Mouse (Mus musculus): ENCODE measurements around the gene Ddx27. TPM values are rescaled to one million over a fixed set of nuclear protein-coding genes. Genes with fewer than 3 reads are reported as not detected.

The Ddx27 gene
- total and polyA plus RNA-seq, 3 experiments, result 29.2 to 41.5 (median 31.1) TPM

DNA sequence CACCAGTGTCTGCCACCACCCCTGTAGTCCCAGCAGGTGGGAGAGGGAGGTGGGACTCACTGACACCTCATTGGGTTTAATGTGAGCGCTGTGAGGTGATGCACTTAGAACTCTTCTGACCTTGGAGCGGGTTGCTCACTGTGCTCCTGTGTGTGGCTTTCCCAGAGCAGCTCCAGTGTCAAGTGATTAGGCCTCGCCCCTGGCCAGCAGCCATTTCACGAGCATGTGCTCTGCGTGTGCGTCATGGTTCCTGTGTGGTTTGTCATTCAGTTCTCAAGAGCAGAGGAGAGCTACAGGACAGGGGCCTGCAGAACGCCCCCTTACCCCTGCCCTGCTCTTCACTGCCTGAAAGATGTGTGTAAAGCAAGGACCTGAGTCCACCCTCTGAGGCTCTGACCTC is 13.6 kb downstream of the Ddx27 start:
- peak; percentile 57 for DNase-seq

DNA sequence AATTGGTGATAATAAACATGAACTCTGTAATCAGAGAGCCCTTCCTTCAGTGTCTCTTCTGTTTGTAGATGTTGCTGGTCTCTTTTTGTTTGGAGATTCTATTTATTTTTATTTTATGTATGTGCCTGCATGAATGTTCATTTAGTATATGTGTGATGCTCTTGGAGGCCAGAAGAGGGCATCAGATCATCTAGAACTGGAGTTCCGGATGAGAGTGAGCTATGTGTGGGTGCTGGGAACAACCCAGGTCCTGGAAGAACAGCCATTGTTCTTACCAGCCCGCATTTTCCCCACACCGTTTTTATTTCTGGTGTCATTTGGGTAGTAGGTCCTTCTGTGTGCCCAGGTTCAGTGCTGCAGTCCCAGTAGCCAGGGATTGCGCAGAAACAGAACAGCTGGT is 15.5 kb downstream of the Ddx27 start:
- no peak for DNase-seq

- DNase-seq, result no peak
Measured at GRCm38 (mm10) chr2:167037710-167038109, 22.7 kb downstream of the Ddx27 start.

DNA sequence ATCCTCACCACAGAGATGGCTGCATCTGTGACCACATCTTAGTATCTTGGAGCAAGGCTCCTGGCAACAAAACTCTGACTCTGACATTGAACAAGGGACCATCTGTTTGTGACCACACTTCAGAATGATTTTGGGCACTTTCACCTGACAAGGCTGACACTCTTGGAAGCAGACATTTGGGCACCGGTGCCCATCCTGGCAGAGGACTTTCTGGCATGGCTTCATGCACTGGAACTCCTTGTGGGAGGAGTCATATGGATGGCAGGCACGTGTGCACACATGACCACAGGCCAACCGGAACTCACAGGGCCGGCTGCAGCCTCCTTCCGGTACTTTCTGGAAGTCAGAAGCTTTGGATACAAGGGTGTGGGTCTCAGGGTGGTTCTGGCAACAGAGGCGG is 23.3 kb downstream of the Ddx27 start:
- DNase-seq, result no peak

DNA sequence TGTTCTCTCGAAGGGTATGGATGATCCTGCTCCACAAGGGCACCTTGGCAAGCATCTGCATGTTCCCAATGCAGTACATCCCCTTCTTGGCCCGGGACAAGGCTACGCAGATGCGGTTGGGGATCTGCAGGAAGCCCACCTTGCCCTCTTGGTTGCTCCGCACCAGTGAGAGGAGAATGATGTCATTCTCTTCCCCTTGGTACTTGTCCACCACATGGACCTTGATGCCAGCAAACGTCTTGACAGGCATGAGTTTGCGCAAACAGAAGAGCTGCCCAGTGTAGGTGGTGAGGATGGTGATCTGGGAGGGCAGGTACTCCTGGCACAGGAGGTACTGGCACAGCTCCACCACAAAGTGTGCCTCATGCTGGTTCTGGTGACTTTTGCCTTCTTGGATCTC is 23.7 kb downstream of the Ddx27 start:
- DNase-seq, result no peak

DNA sequence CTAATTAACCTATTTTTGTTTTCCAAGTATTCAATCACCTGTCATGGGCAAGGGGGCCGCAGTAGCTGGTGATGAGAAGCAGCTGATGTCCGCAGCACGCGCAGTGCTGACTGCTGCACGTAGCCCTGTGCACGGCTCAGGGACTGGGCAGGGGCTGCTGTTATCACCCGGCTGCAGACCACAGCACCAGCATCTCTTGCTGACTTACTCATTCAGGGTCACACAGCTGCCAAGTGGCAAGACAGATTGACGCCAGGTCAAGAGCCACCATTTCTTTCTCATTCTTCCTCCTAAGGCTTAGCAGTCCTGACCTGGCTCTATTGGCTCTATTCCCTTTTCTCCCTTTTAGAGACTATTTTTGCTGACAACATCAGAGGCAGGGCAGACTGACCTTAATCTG is 24.4 kb downstream of the Ddx27 start:
- DNase-seq, result peak; percentile 77

GRCm38 (mm10) chr2:167043400-167044121 is 28.6 kb downstream of the Ddx27 start:
- DNase-seq, result no peak

- no peak for DNase-seq
Measured at GRCm38 (mm10) chr2:167048223-167048622, 33.2 kb downstream of the Ddx27 start.

DNA sequence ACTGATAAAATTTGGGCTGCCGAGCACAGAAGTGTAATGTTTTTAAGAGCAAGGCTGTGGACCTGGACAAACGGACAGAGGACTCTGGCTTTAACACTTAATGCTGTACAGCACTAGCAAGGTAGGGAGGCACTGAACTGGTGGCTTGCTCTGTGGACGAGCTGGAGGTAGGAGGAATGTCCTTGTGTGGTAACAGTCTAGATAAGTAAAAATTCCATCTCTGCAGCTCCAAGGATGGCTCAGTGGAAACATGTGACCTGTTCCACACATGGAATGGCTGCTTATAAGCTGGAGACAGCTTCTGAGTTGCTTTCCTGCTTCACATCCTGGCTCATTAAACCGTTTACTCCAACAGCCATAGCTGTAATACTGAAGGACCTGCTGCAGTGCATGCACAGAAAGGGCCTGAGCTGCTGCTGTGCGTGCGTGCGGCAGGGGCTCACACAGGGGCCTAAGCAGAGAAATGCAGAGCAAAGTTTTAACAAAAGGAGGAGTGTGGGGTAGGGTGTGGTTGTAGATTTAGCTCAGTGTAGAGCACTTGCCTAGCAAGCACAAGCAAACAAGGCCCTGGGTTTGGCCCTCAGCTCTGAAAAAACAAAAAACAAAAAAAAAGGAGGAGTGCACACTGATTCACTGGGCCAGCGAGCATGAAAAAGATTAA is 33.8 kb downstream of the Ddx27 start:
- no peak for DNase-seq

DNA sequence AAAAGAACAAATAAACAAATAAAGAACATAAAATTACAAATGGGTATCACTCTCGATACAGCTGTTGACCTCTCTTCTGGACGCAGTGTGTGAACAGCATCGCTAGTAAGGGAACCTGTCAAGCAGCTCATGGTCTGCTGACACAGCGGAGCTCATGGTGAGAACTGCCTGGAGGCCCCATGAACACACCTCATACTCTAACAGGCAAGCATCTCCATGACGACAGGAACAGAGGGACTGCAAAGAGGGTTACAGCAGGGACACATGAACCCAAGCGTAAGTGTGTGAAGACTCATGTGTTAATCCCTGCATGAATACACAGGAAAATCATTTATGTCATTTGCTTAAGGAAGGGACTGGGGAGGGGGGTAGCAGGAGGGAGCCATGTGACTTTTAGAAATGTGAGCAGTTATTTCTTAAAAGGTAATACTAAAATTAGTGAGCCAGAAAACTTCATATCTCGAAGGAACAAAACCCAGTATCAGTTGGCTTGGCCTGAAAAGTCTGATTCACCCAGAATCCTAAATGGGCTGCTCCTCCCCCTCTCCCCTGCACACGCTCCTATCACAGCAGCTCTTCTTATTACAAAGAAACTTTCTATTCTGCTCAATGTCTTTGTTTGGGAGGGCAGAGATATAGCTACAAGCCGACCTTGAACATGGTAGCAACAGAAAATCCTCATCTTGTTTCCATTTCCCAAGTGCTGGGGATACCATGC is 38.3 kb downstream of the Ddx27 start:
- no peak for DNase-seq

DNA sequence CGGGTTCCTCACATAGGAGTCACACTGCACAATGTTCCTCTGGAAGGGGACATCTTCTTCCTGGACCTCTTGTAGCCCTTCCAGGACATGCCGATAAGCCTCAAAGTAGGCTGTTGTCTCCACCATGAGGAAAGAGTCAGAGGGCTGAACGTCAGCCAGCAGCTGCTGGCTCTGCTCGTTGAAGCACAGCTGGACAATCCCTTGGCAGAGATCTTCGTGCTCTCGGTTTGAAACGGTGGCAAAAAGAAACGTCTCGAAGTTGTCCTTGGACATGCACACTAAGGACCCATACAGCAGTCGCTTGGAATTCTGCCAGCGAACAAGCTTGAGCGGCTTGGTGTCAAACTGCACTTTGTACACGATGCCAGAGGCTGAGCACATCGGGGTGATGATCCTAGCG is 40.4 kb downstream of the Ddx27 start:
- DNase-seq, result peak; percentile 39

DNA sequence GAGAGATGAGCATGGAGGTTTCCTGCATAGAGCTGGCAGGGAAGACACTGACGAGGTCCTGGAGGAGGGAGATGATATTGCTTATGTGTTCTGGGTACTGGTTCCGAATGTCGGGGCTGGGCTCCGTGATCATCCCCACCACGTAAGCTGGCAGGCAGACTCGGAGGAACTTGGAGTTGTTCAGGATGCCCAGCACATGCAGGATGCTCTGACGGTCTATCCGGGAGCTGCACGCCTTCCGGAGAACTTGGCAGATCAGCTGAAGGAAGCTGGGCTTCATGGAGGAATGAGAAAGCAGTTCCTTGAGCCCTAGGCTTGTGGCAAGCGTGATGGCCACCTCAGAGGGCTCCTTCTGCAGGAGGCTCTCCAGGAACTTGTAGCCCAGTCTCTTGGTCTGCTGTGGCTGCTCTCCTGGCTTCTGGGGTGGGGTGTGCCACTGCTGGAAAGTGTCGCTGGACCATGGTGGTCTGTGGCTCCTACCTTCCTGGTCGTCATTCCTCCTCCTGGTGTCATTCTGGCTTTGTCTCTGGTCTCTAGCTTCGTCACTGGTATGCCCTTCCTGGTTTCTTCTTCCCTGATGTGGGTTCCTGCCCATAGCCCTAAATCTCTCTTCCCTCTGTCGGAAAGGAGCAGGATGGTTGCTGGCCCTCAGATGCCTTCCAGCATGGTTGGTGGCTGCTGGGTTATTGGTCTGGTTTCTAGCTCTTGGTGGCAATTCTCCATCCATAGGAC is 41.4 kb downstream of the Ddx27 start:
- no peak for DNase-seq

DNA sequence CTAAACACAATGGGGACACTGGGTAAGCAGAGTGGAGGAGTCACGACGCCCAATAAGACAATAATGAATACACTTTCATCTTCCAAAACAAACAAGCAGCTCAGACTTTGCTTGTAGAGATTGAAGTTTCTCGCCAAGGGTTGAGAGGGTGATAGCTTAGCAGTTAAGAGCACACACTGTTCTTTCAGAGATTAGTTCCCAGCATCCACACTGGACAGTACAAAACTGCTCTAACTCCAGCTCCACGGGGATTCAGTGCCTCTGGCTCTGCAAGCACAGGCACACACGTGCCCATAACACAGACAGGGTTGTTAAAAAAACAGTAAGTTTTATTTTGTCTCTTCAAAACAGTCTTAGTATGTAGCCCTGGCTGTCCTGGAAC is 41.9 kb downstream of the Ddx27 start:
- DNase-seq, result no peak

- DNase-seq, result peak; percentile 33
Measured at GRCm38 (mm10) chr2:167058201-167058600, 43.2 kb downstream of the Ddx27 start.

DNA sequence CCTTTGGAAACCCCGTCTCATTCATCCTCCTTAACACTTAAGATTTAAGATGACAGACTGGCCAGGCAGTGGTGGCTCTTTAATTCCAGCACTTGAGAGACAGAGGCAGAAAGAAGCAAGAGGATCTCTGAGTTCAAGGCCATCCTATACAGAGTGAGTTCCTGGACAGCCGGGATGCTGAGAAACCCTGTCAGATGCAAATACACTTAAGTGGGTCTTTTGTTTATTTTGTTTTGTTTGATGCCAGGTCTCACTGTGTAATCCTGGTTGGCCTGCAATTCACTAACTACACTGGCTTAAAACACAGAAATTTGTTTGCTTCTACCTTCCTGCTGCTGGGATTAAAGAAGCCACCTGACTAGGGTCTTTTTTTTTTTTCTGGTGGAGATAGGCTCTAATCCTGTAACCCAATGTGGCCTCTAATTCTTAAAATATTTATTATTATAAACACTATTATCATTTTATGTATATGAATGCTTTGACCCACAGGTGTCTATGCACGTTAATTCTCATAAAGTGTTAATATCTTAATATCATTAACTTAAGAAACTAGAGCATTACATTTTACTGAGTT is 43.9 kb downstream of the Ddx27 start:
- DNase-seq, result no peak

DNA sequence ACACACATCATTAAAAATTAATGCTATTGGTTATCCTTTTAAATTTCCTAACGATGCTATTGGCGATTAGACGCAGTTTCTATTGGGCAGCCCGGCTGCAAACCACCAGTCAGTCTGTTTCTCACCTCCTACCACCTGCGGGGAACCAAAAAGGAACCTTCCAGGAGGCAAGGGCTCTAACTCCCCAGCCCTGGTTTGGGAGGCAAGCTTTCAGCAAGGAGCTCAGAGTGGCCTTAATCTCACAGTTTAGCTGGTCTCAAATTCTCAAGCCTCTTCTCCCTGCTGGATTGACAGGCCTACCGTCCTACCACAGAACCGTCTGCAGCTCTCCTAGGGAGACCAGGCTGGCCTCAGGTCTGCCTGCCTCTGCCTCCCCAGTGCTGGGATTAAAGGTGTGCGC is 44.5 kb downstream of the Ddx27 start:
- no peak for DNase-seq

- no peak for DNase-seq
Measured at GRCm38 (mm10) chr2:167059960-167060359, 45.0 kb downstream of the Ddx27 start.

- peak; percentile 35 for DNase-seq
Measured at GRCm38 (mm10) chr2:167060360-167060759, 45.4 kb downstream of the Ddx27 start.

- DNase-seq, result no peak
Measured at GRCm38 (mm10) chr2:167060761-167061160, 45.8 kb downstream of the Ddx27 start.

- no peak for DNase-seq
Measured at GRCm38 (mm10) chr2:167061381-167062034, 46.5 kb downstream of the Ddx27 start.

DNA sequence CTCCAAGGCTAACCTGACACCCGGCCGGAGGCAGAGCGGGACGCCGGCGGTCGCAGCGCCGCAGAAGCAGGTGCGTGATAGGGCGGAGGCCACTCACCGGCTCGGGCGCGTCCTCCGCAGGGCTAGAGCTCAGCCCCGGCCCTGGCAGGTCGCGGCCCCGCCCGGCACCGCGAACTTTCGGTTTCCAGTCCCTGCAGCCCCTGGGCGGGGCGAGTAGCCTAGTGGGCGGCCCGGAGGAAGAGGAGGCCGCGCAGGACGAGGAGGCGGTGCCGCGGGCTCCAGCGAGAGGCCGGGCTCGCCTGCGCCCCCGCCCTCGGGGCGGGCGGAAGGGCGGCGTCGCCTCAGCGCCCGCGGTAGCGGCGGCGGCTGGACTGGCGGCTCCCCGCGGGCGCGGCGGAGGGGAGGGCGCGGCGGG is 47.5 kb downstream of the Ddx27 start:
- DNase-seq, result peak; percentile 98
